Mouse (Mus musculus): Measurements from ENCODE around the gene Tmem88b. TPM values are rescaled to one million over a fixed set of nuclear protein-coding genes. Genes with fewer than 3 reads are reported as not detected.

Gene Tmem88b
- total RNA-seq, 1 experiment from 2014 or later, result 0.82 TPM

Small RNA genes lying within 50 kb of the gene (microRNA-seq; reads per million reads assigned to microRNA genes)
- gene Gm27743, result 0 reads per million in 2 experiments

Other genes with a start within 250 kb of the Tmem88b start
- 206 and 214 TPM in 2 replicates for gene Nadk, start 223.5 kb downstream of the Tmem88b start, total RNA-seq (2021)
- 25.8 and 30.1 TPM in 2 replicates for gene Slc35e2, start 184.5 kb downstream of the Tmem88b start, total RNA-seq (2021)
- gene Cdk11b, start 161.0 kb downstream of the Tmem88b start, total RNA-seq (2021), result 56.4 and 59.3 TPM in 2 replicates
- not detected in 2 replicates for gene Gm10563, start 140.5 kb downstream of the Tmem88b start, total RNA-seq (2021)
- 10.0 and 11.5 TPM in 2 replicates for gene Mmp23, start 132.5 kb downstream of the Tmem88b start, total RNA-seq (2021)
- gene Mib2, start 116.7 kb downstream of the Tmem88b start, total RNA-seq (2021), result 38.5 and 41.6 TPM in 2 replicates
- gene Fndc10, start 91.5 kb downstream of the Tmem88b start, total RNA-seq (2021), result 34.8 and 45.9 TPM in 2 replicates
- gene Ssu72, start 81.1 kb downstream of the Tmem88b start, total RNA-seq (2021), result 94.3 and 97.0 TPM in 2 replicates
- gene Tmem240, start 51.1 kb downstream of the Tmem88b start, total RNA-seq (2021), result 0.79 and 1.2 TPM in 2 replicates
- 117 and 127 TPM in 2 replicates for gene Atad3a, start 24.8 kb downstream of the Tmem88b start, total RNA-seq (2021)
- 5.2 and 5.5 TPM in 2 replicates for gene Vwa1, start 11.2 kb downstream of the Tmem88b start, total RNA-seq (2021)
- gene Ankrd65, start 4.6 kb upstream of the Tmem88b start, total RNA-seq (2021), result not detected in 2 replicates
- 194 and 200 TPM in 2 replicates for gene Mrpl20, start 17.0 kb upstream of the Tmem88b start, total RNA-seq (2021)
- gene Ccnl2, start 26.6 kb upstream of the Tmem88b start, total RNA-seq (2021), result 106 and 112 TPM in 2 replicates
- gene Aurkaip1, start 45.4 kb upstream of the Tmem88b start, total RNA-seq (2021), result 136 and 148 TPM in 2 replicates
- 40.6 and 44.3 TPM in 2 replicates for gene Mxra8, start 53.8 kb upstream of the Tmem88b start, total RNA-seq (2021)
- gene Dvl1, start 61.5 kb upstream of the Tmem88b start, total RNA-seq (2021), result 54.8 and 66.4 TPM in 2 replicates
- 0.19 and 0.56 TPM in 2 replicates for gene Tas1r3, start 77.5 kb upstream of the Tmem88b start, total RNA-seq (2021)
- 18.4 and 21.6 TPM in 2 replicates for gene Cptp, start 83.6 kb upstream of the Tmem88b start, total RNA-seq (2021)
- 26.4 and 32.5 TPM in 2 replicates for gene Ints11, start 83.7 kb upstream of the Tmem88b start, total RNA-seq (2021)
- gene Pusl1, start 105.9 kb upstream of the Tmem88b start, total RNA-seq (2021), result 30.8 and 33.9 TPM in 2 replicates
- 20.3 and 25.6 TPM in 2 replicates for gene Acap3, start 105.9 kb upstream of the Tmem88b start, total RNA-seq (2021)
- gene Ube2j2, start 158.0 kb upstream of the Tmem88b start, total RNA-seq (2021), result 76.3 and 78.4 TPM in 2 replicates
- gene C1qtnf12, start 176.4 kb upstream of the Tmem88b start, total RNA-seq (2021), result 94.0 and 105 TPM in 2 replicates
- gene B3galt6, start 206.8 kb upstream of the Tmem88b start, total RNA-seq (2021), result 5.8 and 6.5 TPM in 2 replicates
- 209 and 225 TPM in 2 replicates for gene Sdf4, start 207.0 kb upstream of the Tmem88b start, total RNA-seq (2021)
- 0.56 and 3.4 TPM in 2 replicates for gene Tnfrsf4, start 228.0 kb upstream of the Tmem88b start, total RNA-seq (2021)
- gene Tnfrsf18, start 240.3 kb upstream of the Tmem88b start, total RNA-seq (2021), result 2.4 TPM in 1 of 2 replicates, not detected in the other

All from adrenal gland, postnatal 14 days (tissue).